Mouse (Mus musculus) bone marrow macrophage, adult 2 months (primary cell): Measurements from ENCODE around the gene Trf.

ENCODE experiments used
- CTCF ChIP-seq: IDR thresholded peaks from 2 replicates; pipeline ENCODE4 v1.5.1; 2012; ENCODE audit warnings: low read depth, mild to moderate bottlenecking, low read length, moderate library complexity
- POLR2A ChIP-seq: IDR thresholded peaks from 2 replicates; pipeline ENCODE4 v1.6.1; 2012; ENCODE audit warnings: mild to moderate bottlenecking, low read depth, low read length, borderline replicate concordance

- TF ChIP-seq POLR2A (no peak), CTCF (no peak)
Measured at GRCm38 (mm10) chr9:103201561-103202260, 28.5 kb downstream of the Trf start, which contains the start of gene Srprb.
